Mouse (Mus musculus) frontal cortex, postnatal 14 days (tissue): ENCODE measurements at regions not wholly inside any gene's neighbourhood (a gene's known extent, or its start where the extent isn't known, plus 50 kb on each side); places are given as distances from the start of the nearest gene placed in this dataset.

Experiments used
- DNase-seq, 2 experiments: peaks; one replicate each; pipeline ENCODE4 v3.0.0; 2022; ENCODE audit warnings: low spot score in 2 of 2

DNA sequence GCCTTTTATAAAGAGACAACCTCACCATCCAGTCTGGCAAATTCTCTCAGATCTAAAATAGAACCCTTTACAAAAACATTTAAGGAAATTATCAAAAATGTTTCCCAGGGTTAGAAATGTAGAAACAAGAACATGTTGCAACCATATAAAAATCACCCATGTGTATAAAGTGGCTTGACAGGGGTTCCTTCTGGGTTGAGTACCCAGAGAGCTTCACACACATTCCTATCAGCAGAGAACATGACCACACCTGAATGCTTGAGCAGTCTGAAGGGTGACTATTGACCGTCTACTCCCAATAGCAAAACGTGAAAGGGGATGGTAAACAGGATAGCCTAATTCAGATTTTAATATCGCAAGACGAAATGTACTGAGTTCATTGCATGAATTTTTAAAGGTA is 57.8 kb upstream of the Zfand5 start:
- DNase-seq, result no peak

GRCm38 (mm10) chr19:21193461-21193860 is 78.6 kb upstream of the Zfand5 start:
- DNase-seq, result no peak

DNA sequence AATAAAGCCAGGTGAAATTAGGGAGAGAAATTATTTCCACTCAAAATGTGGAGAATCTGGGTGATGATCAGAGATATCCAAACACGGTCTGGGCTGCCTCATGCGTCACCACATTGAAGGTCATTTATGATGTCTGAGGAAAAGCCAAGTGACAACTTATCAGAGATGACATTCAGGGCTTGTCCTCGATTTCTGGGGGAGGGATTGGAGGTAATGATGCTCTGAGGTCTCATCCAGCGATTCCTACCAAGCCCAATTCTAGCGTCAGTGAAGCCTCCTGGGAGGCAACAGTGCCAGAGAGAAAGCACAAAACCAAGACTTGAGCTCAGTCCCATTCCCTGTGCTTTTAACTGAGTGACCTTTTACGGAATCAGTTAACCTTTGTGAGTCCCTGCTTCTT is 79.5 kb upstream of the Zfand5 start:
- DNase-seq, result no peak

- no peak for DNase-seq
Measured at GRCm38 (mm10) chr19:21189216-21189615, 82.9 kb upstream of the Zfand5 start.

DNA sequence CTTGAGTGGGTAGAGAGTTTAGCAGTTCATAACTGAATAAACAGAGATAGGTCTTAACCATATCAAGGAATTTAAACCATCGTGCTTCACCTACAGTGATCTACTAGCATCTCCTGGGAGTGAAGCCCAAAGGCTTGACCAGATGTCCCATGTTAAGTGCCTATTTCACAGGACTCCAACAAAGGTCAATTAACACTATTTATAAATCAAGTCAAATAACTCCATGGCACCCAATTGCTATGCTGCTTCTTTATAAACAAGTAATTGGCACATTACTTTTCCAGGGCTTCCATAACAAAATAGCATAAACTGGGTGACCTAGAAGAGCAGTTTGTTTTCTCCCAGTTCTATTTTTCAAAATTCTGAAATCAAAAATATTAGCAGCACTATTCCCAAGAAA is 85.4 kb upstream of the Zfand5 start:
- DNase-seq, result no peak

GRCm38 (mm10) chr19:21186016-21186415 is 86.1 kb upstream of the Zfand5 start:
- DNase-seq, result no peak

GRCm38 (mm10) chr19:21183028-21183427 is 89.0 kb upstream of the Zfand5 start:
- DNase-seq, result no peak

DNA sequence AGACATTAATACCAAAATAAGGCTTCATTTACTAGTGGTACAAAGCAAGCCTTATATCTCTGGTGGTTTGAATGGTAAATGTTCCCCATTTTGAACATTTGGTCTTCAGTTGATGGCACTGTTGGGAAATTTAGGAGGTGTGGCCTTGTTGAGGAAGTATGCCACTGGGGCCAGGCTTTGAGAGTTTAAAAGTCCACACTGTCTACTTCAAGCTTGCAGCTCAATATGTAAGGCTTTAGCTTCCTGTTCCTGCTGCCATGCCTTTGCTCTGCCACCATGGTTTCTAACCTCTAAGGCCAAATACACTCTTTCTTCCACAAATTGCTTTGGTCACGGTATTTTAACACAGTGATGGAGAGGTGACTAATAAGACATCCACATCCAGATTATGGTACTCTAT is 92.2 kb upstream of the Zfand5 start:
- DNase-seq, result no peak

DNA sequence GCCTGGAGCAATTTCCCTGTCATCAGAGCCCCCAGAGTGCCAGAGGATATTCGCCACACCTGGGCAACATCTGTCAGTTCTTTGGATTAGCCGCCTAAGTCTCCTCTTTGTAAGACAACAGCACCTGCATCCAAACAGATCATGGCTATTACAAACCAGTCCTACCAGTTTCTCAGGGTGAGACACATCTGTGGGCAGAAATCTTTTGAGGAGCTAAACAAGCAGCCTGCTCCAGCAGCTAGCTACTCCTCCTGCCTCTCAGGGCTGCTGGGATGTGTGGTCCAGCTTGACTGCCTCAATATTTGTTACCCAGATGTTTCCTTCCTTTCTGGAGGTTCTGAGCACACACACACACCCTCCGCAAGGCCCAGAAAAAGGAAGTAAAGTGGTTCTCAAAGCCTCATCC is 96.6 kb upstream of the Zfand5 start:
- DNase-seq, result no peak

- no peak for DNase-seq
Measured at GRCm38 (mm10) chr19:21174636-21175035, 97.4 kb upstream of the Zfand5 start.

DNA sequence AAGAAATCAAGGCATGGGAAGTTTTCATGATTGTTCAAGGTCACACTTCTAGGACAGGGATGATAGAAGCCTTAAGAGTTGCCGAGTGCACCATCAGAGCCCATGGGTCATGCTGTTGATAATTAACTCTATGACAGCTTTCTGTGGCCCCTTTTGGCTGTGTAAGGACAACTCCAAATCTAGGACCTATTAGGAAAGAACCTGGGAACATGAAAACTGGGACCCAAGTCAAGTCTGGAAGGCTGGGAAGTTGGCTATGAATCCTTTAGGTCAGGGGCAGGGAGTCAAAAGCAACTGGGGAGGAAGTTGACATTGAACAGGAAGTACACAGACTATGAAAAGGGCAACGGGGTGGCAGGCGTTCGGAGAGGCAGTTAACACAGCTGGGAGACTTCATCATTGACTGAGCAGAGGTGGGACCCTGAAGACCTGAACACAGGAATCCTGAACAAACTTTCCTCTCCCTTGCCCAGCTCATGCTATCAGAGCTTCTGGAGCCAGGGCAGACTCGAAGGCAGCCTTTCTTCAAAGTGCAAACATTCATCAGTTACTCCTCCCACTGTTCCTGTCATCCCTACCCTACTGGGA is 98.1 kb upstream of the Zfand5 start:
- no peak for DNase-seq

- no peak for DNase-seq
Measured at GRCm38 (mm10) chr19:21171191-21171590, 100.9 kb upstream of the Zfand5 start.

DNA sequence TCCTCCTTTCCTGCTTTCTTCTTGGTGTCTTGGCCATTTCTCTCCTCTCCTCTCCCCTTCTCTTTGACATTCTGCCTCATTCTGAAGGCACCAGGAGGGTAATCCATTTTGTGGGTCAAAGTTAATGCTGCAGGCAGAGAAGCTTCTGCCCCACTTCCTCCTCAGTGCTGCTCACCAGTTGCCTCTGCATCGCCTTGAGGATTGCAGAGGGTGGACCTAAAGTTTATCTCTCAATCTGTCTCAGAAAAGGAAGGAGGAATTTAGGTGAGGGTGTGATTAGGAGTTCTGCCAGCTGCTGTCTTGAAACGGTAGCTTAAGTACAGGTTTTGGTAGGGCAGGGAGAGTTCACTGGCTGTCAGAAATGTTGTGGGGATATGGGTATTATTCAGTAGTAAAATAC is 101.3 kb upstream of the Zfand5 start:
- no peak for DNase-seq

DNA sequence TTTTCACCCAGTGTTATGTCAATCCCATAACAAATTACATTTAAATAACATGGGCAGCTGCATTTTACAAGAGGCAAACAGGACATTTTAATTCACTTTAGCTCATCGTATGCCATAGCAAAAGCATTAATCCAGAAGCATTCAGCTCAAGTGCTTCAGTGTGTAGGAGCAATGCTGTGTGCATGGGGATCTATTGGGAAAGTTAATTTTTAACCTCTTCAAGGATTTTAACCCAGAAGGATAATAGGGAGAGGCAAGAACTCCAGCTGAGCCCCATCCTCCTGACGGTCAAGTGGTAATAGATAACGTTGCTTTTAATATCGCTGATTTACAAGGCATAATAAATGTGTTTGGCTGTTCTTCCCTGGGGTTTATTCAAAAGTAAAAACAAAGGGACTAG is 105.1 kb upstream of the Zfand5 start:
- DNase-seq, result no peak

DNA sequence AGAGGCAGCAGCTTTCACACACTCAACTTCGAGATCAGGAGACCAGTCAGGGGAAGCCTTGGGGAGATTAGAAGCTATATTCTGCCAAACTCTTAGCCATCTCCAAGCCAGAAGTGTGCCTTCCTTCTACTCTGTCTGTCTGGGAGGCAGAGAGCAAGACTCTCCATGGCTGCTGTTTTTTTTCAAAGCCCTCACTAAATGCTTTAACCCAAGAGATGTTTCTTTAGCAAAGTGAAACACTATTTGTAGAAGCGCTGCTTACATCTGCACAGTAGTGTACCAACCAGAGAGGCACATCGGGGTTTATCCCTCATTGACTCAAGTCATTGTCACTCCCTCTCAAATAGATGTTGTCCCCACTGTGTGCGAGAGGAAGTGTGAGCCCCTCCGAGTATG is 105.6 kb upstream of the Zfand5 start:
- DNase-seq, result no peak

DNA sequence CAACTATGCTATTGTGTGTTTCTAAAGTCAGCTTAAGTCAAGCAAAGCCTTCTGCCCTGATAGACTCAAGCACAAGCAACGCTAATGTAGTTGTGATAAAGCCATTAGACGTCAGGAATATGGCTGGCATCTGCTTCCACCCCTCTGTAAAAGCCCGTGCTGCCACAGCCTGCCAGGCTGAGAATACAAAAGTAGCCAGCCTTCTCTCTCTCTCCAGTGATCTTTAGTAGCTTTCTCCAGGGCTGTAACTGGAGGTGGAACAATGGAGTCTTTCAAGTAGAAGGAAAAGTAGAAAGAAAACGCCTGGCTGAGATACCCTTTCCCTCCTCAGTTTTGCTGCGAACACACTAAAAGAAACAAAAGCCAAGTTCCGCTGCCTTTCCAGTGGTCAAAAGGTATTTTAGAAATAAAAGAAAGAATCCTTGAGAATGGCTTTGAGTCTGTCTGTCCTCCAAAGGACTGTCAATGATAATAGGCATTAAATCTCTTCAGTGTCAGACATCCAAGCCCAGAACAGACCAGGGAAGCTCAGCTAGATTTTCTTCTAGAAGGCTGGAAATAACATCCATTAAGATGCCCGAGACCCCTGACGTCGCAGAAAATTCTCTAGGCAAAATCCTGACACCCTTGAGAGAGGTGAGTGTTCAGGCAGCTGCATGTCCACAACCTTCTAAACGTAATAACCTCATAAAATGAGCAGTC is 106.2 kb upstream of the Zfand5 start:
- no peak for DNase-seq

DNA sequence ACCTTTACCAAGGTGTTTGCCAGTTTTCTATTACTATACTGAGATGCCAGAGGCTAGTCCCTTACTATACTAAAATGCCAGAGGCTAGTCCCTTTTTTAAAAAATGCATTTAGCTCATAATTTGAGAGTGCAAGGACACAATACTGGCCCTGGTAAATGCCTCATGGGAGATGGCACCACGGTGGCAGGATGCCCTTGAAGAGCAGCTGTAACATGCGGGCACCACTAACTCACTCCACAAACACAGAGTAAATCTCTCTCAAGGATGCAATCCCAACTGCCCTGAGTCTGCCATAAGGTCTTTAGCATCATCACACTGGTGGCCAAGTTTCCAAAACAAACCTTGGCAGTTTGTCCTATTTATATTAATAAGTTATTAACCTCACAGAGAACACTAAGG is 108.1 kb upstream of the Zfand5 start:
- DNase-seq, result no peak

GRCm38 (mm10) chr19:21160946-21161345 is 111.1 kb upstream of the Zfand5 start:
- DNase-seq, result no peak

- no peak for DNase-seq
Measured at GRCm38 (mm10) chr19:21159189-21160137, 112.6 kb upstream of the Zfand5 start.

GRCm38 (mm10) chr19:21154162-21154561 is 117.9 kb upstream of the Zfand5 start:
- no peak for DNase-seq

- no peak for DNase-seq
Measured at GRCm38 (mm10) chr19:21152027-21152426, 120.1 kb upstream of the Zfand5 start.

- DNase-seq, result no peak
Measured at GRCm38 (mm10) chr19:21150849-21151248, 121.2 kb upstream of the Zfand5 start.

- no peak for DNase-seq
Measured at GRCm38 (mm10) chr19:21150241-21150640, 121.8 kb upstream of the Zfand5 start.
